Mouse (Mus musculus): Measurements from ENCODE around the gene Slc25a45. TPM values are rescaled to one million over a fixed set of nuclear protein-coding genes. Genes with fewer than 3 reads are reported as not detected.

Slc25a45 gene
- polyA plus RNA-seq, 1 experiment, result 24.6 TPM

- 77% methylated on average over 3 of the region's 3 CpGs for WGBS
- H3K4me1 ChIP-seq (ENCODE audit: control insufficient read depth, insufficient read depth, low read length), result no peaks in the 10 kb centered on the region
- H3K4me3 ChIP-seq (replicated peaks; ENCODE audit: control insufficient read depth, low read depth, low read length), result no peak overlapping the region
- TF ChIP-seq POLR2A (IDR thresholded peaks at IDR 0.05; ENCODE audit: borderline replicate concordance, control insufficient read depth, low read depth, low read length) (no peak), CTCF (IDR thresholded peaks at IDR 0.05; ENCODE audit: control insufficient read depth, insufficient read depth, low read length) (no peak)
- H3K27ac ChIP-seq (ENCODE audit: control insufficient read depth, insufficient read depth, low read depth, low read length, poor library complexity), result no peak overlapping the region
These were observed 29.7 kb downstream of the Slc25a45 start for GRCm38 (mm10) chr19:5907275-5907674.

DNA sequence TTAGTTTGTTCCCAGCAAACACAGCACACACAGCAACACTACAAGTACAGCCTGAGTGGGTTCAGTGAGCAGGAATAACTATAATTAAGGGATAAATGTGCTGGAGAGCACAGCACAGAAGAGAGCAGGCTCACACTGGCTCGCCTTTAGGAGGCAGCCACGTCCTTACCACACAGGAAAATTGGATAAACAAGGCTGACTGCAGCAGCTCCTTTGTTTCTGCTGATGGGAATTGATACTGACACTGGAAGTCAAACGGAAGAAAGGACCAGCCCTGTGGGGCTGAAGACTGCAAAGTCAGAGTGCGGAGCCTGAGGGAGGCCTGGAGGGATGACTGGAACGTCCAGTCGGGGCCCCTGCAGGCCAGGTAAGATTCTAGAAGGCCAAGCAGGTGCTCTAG is 32.6 kb downstream of the Slc25a45 start:
- 69% methylated on average over 6 of the region's 6 CpGs for WGBS
- no peak overlapping the region for H3K27ac ChIP-seq (ENCODE audit: control insufficient read depth, insufficient read depth, low read depth, low read length, poor library complexity)
- no peak overlapping the region for H3K4me3 ChIP-seq (replicated peaks; ENCODE audit: control insufficient read depth, low read depth, low read length)
- TF ChIP-seq POLR2A (IDR thresholded peaks at IDR 0.05; ENCODE audit: borderline replicate concordance, control insufficient read depth, low read depth, low read length) (no peak), CTCF (IDR thresholded peaks at IDR 0.05; ENCODE audit: control insufficient read depth, insufficient read depth, low read length) (no peak)
- H3K4me1 ChIP-seq (ENCODE audit: control insufficient read depth, insufficient read depth, low read length), result peaks cover 3% of the 10 kb centered on the region; the same call in 1 of the 2 replicates

GRCm38 (mm10) chr19:5911430-5912102 is 34.0 kb downstream of the Slc25a45 start:
- H3K4me3 ChIP-seq (replicated peaks; ENCODE audit: control insufficient read depth, low read depth, low read length), result peak overlapping the region; percentile 97
- 0 out of 2 replicates have a peak overlapping the region, but pooled peaks have one; percentile 54 for H3K27ac ChIP-seq (ENCODE audit: control insufficient read depth, insufficient read depth, low read depth, low read length, poor library complexity)
- WGBS, result 3% methylated on average over 14 of the region's 14 CpGs

GRCm38 (mm10) chr19:5912103-5913006 is 34.7 kb downstream of the Slc25a45 start:
- Histone ChIP-seq H3K27ac (ENCODE audit: control insufficient read depth, insufficient read depth, low read depth, low read length, poor library complexity) (peak overlapping the region; percentile 54), H3K4me3 (replicated peaks; ENCODE audit: control insufficient read depth, low read depth, low read length) (peak overlapping the region; percentile 97), H3K4me1 (ENCODE audit: control insufficient read depth, insufficient read depth, low read length) (peaks cover 3% of the 10 kb centered on the region; the same call in 1 of the 2 replicates)
- TF ChIP-seq CTCF (IDR thresholded peaks at IDR 0.05; ENCODE audit: control insufficient read depth, insufficient read depth, low read length) (0 out of 2 replicates have a peak, but pooled peaks have one; percentile 4), POLR2A (IDR thresholded peaks at IDR 0.05; ENCODE audit: borderline replicate concordance, control insufficient read depth, low read depth, low read length) (peak; percentile 93)
- under 1% methylated on average over 59 of the region's 59 CpGs for WGBS

More at GRCm38 (mm10) chr19:5911430-5912102, 34.0 kb downstream of the Slc25a45 start:
- no peak for TF ChIP-seq CTCF (IDR thresholded peaks at IDR 0.05; ENCODE audit: control insufficient read depth, insufficient read depth, low read length)
- TF ChIP-seq POLR2A (IDR thresholded peaks at IDR 0.05; ENCODE audit: borderline replicate concordance, control insufficient read depth, low read depth, low read length), result no peak
- H3K4me1 ChIP-seq (ENCODE audit: control insufficient read depth, insufficient read depth, low read length), result peaks cover 3% of the 10 kb centered on the region; the same call in 1 of the 2 replicates

DNA sequence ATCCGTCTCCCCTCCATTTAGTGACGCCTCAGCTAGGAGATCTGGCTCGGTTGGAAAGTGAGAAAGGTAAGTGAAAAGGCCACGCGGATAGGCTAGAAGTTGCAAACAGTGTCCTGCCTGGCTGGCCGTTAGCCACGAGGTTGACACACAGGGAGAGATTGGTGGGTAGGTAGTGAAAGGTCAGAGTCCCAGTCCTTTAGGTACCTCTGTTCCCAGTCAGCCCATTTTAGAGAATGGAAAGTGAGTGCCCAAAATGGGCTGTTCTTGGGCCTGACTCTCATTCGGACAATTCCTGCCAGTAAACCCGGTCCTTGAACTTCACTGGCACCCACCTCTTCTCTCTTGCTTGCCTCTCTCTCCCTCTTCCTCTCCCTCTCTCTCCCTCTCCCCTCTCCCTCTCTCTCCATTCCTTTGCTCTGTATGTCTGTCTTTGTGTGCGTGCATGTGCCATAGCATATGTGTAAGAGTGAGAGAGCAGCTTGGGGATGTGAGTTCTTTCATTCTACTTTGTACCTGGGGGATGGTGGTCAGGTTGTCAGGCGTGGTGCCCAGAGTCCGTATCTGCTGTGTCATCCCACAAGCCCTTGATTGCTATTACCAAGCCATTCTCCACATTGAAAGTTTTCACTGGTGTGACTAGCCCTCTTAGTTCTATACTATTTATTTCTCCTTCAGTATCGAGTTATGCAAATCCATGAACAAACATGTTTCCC is 35.6 kb downstream of the Slc25a45 start, which contains the start of gene Dpf2:
TSS of gene Dpf2 (minus strand) at position 4 of the 713 bp plus-strand sequence.
- Histone ChIP-seq H3K4me1 (ENCODE audit: control insufficient read depth, insufficient read depth, low read length) (peaks cover 3% of the 10 kb centered on the region; the same call in 1 of the 2 replicates), H3K4me3 (replicated peaks; ENCODE audit: control insufficient read depth, low read depth, low read length) (peak within 1 kb of the TSS; percentile 97), H3K27ac (ENCODE audit: control insufficient read depth, insufficient read depth, low read depth, low read length, poor library complexity) (peak within 1 kb of the TSS; percentile 54)
- no peak for TF ChIP-seq POLR2A (IDR thresholded peaks at IDR 0.05; ENCODE audit: borderline replicate concordance, control insufficient read depth, low read depth, low read length)
- no peak for TF ChIP-seq CTCF (IDR thresholded peaks at IDR 0.05; ENCODE audit: control insufficient read depth, insufficient read depth, low read length)
- WGBS, result 3% methylated on average over 13 of the region's 13 CpGs

DNA sequence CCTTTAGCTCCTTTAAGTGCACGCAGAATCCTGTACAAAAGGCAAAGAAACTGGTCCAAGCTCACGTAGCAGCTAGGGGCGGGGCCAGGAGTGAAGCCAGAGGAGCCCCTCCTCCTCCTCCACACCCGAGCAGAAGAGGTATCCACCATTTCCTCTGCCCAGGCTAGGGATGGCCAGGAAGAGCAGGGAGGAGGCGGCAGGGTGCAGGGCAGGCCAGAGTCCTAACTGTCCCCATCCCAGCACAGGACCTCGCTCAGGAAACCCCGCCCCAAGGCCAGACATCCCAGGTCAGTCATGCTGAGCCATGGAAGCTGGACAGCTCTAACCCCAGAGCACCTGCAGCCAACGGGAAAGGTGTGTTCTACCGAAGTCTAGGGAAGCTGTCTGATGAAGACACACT is 44.1 kb downstream of the Slc25a45 start:
- 41% methylated on average over 9 of the region's 9 CpGs for WGBS
- no peak for TF ChIP-seq CTCF (IDR thresholded peaks at IDR 0.05; ENCODE audit: control insufficient read depth, insufficient read depth, low read length)
- no peak for TF ChIP-seq POLR2A (IDR thresholded peaks at IDR 0.05; ENCODE audit: borderline replicate concordance, control insufficient read depth, low read depth, low read length)
- Histone ChIP-seq H3K4me1 (ENCODE audit: control insufficient read depth, insufficient read depth, low read length) (no peaks in the 10 kb centered on the region; the same call in 1 of the 2 replicates), H3K27ac (ENCODE audit: control insufficient read depth, insufficient read depth, low read depth, low read length, poor library complexity) (no peak overlapping the region), H3K4me3 (replicated peaks; ENCODE audit: control insufficient read depth, low read depth, low read length) (no peak overlapping the region)

DNA sequence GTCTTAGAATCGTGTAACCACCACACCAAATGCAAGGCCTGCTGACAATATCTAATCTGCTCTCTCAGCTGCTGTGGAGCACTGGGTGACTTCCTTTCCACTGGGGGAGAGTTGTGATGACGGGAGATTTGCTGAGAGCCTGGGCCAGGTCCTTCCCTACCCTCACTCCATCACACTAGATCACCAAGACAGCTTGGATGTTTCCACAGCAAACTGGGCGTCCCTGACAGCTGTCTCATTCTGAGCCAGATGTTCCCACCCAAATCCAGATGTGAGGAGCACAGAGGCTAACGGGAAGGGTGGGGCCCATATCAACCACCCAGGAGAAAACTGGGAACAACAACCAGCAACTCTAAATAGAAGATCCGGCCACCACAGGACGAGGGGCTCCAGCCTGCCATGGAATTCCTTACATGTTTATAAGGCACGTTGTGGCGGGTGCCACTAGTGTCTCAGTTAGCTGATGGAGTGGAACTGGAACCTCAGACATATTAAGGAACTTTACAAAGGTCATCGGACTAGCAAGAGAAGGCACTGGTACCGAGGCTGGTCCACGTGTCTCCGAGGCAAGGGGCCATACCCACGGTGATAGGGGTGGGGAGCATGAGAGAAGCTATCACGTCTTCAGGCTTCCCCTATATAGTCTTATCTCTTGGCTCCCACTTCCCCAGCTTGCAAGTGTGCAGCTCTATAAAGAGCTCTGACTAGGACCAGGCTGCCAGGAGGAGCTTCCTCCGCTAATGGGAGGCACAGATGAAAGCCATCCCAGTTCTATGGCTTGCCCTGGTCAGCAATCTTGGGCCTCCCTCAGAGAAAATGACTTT is 44.7 kb downstream of the Slc25a45 start:
- 62% methylated on average over 15 of the region's 15 CpGs for WGBS

More for the DNA sequence above, 44.7 kb downstream of the Slc25a45 start:
- H3K27ac ChIP-seq (ENCODE audit: control insufficient read depth, insufficient read depth, low read depth, low read length, poor library complexity), result no peak overlapping the region
- H3K4me3 ChIP-seq (replicated peaks; ENCODE audit: control insufficient read depth, low read depth, low read length), result no peak overlapping the region
- TF ChIP-seq CTCF (IDR thresholded peaks at IDR 0.05; ENCODE audit: control insufficient read depth, insufficient read depth, low read length) (no peak), POLR2A (IDR thresholded peaks at IDR 0.05; ENCODE audit: borderline replicate concordance, control insufficient read depth, low read depth, low read length) (no peak)
- H3K4me1 ChIP-seq (ENCODE audit: control insufficient read depth, insufficient read depth, low read length), result no peaks in the 10 kb centered on the region; the same call in 1 of the 2 replicates
